Mouse (Mus musculus): Measurements from ENCODE around the gene Fhad1. TPM values are rescaled to one million over a fixed set of nuclear protein-coding genes. Genes with fewer than 3 reads are reported as not detected.

The Fhad1 gene
- total and polyA plus RNA-seq, 3 experiments: 4.8 to 8.6 (median 5.5) TPM

- in situ Hi-C loops (cut with MboI; ENCODE audit: low pct_ligation_motif_present, low pct_unique_long_range_greater_than_20kb, low sequenced_read_pairs): no loop called here
Measured at GRCm38 (mm10) chr4:141942403-141942802, 72.5 kb downstream of the Fhad1 start.

GRCm38 (mm10) chr4:141941289-141941688 lies 73.6 kb downstream of the Fhad1 start:
- Histone ChIP-seq H3K36me3 (replicated peaks in 1 of 2; ENCODE audit: control insufficient read depth in 1 of 2, insufficient read depth in 1 of 2, low read length in 1 of 2) (peaks cover 0 to 35% of the 10 kb centered on the region in 2 experiments), H3K27ac (ENCODE audit: insufficient read depth, low read depth) (no peak overlapping the region), H3K4me3 (replicated peaks in 1 of 3; ENCODE audit: low read depth in 2 of 3, low read length in 2 of 3, poor library complexity in 1 of 3) (no peak overlapping the region), H3K9ac (ENCODE audit: insufficient read depth, low read depth) (no peak overlapping the region), H3K4me2 (ENCODE audit: insufficient read depth, low read depth, poor library complexity, severe bottlenecking) (no peak overlapping the region), H3K9me3 (replicated peaks; ENCODE audit: low read length) (peaks cover 17% of the 10 kb centered on the region), H3K27me3 (replicated peaks) (no peaks in the 10 kb centered on the region), H3K4me1 (ENCODE audit: control insufficient read depth in 1 of 2, insufficient read depth in 2 of 2) (peaks cover 13 to 38% of the 10 kb centered on the region in 2 experiments), H3K79me2 (replicated peaks; ENCODE audit: control insufficient read depth, extremely low read depth, insufficient read depth, poor library complexity, severe bottlenecking) (no peaks in the 10 kb centered on the region)
- in situ Hi-C loops (cut with MboI; ENCODE audit: low pct_ligation_motif_present, low pct_unique_long_range_greater_than_20kb, low sequenced_read_pairs): no loop called here
- TF ChIP-seq UBTF (IDR thresholded peaks at IDR 0.05; ENCODE audit: low read depth, low read length) (no peak), EP300 (IDR thresholded peaks at IDR 0.05; ENCODE audit: low read length) (0 out of 2 replicates have a peak, but pooled peaks have one; percentile 12)
- no peak for DNase-seq (ENCODE audit: extremely low read depth)
- dilution Hi-C loops (cut with MboI; ENCODE audit: extremely low pct_ligation_motif_present, extremely low pct_unique_long_range_greater_than_20kb, low sequenced_read_pairs): no loop called here

More at GRCm38 (mm10) chr4:141942403-141942802, 72.5 kb downstream of the Fhad1 start:
- H3K79me2 ChIP-seq (replicated peaks; ENCODE audit: control insufficient read depth, extremely low read depth, insufficient read depth, poor library complexity, severe bottlenecking): no peaks in the 10 kb centered on the region
- TF ChIP-seq E2F4 (IDR thresholded peaks at IDR 0.05; ENCODE audit: insufficient replicate concordance, low read depth, low read length) (no peak), MEF2A (IDR thresholded peaks at IDR 0.05; ENCODE audit: borderline replicate concordance, low read depth, low read length) (no peak), JUND (conservative IDR thresholded peaks at IDR 0.05; ENCODE audit: low read depth, low read length) (no peak), BHLHE40 (IDR thresholded peaks at IDR 0.05; ENCODE audit: low read depth, low read length) (no peak), RAD21 (IDR thresholded peaks at IDR 0.05; ENCODE audit: low read depth, low read length) (no peak), ZC3H11A (IDR thresholded peaks at IDR 0.05; ENCODE audit: low read depth, low read length) (no peak), ZNF384 (IDR thresholded peaks at IDR 0.05; ENCODE audit: low read depth, low read length) (no peak), TCF12 (IDR thresholded peaks at IDR 0.05; ENCODE audit: low read depth, low read length) (no peak), ETS1 (conservative IDR thresholded peaks at IDR 0.05; ENCODE audit: low read depth, low read length) (no peak), ELF1 (IDR thresholded peaks at IDR 0.05; ENCODE audit: low read depth, low read length) (no peak), ZKSCAN1 (IDR thresholded peaks at IDR 0.05; ENCODE audit: borderline replicate concordance, low read depth, low read length) (no peak), TBP (conservative IDR thresholded peaks at IDR 0.05; ENCODE audit: low read depth, low read length) (no peak), POLR2AphosphoS2 (IDR thresholded peaks at IDR 0.05; ENCODE audit: low read depth, low read length) (no peak), MXI1 (IDR thresholded peaks at IDR 0.05; ENCODE audit: low read depth, low read length) (no peak), MAX (IDR thresholded peaks at IDR 0.05; ENCODE audit: low read length) (no peak), ZMIZ1 (IDR thresholded peaks at IDR 0.05; ENCODE audit: low read depth, low read length) (no peak)
- peaks cover 13 to 38% of the 10 kb centered on the region in 2 experiments for H3K4me1 ChIP-seq (ENCODE audit: control insufficient read depth in 1 of 2, insufficient read depth in 2 of 2)
- H3K9ac ChIP-seq (ENCODE audit: insufficient read depth, low read depth): no peak overlapping the region
- peaks cover 17% of the 10 kb centered on the region for H3K9me3 ChIP-seq (replicated peaks; ENCODE audit: low read length)
- no peak for DNase-seq (ENCODE audit: extremely low read depth)
- dilution Hi-C loops (cut with MboI; ENCODE audit: extremely low pct_ligation_motif_present, extremely low pct_unique_long_range_greater_than_20kb, low sequenced_read_pairs): no loop called here
- peaks cover 0 to 44% of the 10 kb centered on the region in 2 experiments for H3K36me3 ChIP-seq (replicated peaks in 1 of 2; ENCODE audit: control insufficient read depth in 1 of 2, insufficient read depth in 1 of 2, low read length in 1 of 2)
- H3K27ac ChIP-seq (ENCODE audit: insufficient read depth, low read depth): no peak overlapping the region
- H3K4me3 ChIP-seq (replicated peaks in 1 of 3; ENCODE audit: low read depth in 2 of 3, low read length in 2 of 3, poor library complexity in 1 of 3): no peak overlapping the region
- H3K4me2 ChIP-seq (ENCODE audit: insufficient read depth, low read depth, poor library complexity, severe bottlenecking): no peak overlapping the region
- no peaks in the 10 kb centered on the region for H3K27me3 ChIP-seq (replicated peaks)
